Comparison of ENCODE assay signal across 21 mouse cellular contexts in genomic region chr8:125667248-125667647, GRCm38 (mm10). TPM values are rescaled to one million over a fixed set of nuclear protein-coding genes. Genes with fewer than 3 reads are reported as not detected.
A peak's percentile ranks its signal among the peaks of the same experiment; 100 is the strongest.
DNase-seq lines count a peak whose midpoint lies in the region; ATAC-seq and TF ChIP-seq lines count a peak whose summit lies in the region.
"Had no signal": no experiment of that assay in that cellular context is flagged by ENCODE, and none has a peak within 500 bp of the region (broad histone marks: within the 10 kb centered on the region; RNA-seq: fewer than 3 reads in every experiment).

No protein-coding gene starts in this region.

- ATAC-seq in heart, postnatal 0 days (ENCODE audit: insufficient read depth, low read depth), result no peak
- ATAC-seq in intestine, embryonic 15.5 days, result no peak
- ATAC-seq: forebrain, postnatal 0 days had no signal

- no peak for TF ChIP-seq CTCF in heart, adult 2 months (IDR thresholded peaks at IDR 0.05)
- no peak for TF ChIP-seq CTCF in heart, postnatal 0 days (IDR thresholded peaks at IDR 0.05; ENCODE audit: low read depth)

- WGBS in heart, adult 2 months, result 79% methylated on average over 2 of the region's 2 CpGs
- 46% methylated on average over 2 of the region's 2 CpGs for WGBS in heart, postnatal 0 days
- WGBS in intestine, embryonic 15.5 days, result 73% methylated on average over 2 of the region's 2 CpGs

- no peak overlapping the region for H3K4me2 ChIP-seq in heart, postnatal 0 days (ENCODE audit: low read depth, low read length)
- H3K4me2 ChIP-seq in intestine, embryonic 15.5 days (replicated peaks), result no peak overlapping the region
- H3K4me2 ChIP-seq: embryonic facial prominence, embryonic 13.5 days; liver, embryonic 11.5 days; midbrain, embryonic 11.5 days; neural tube, embryonic 13.5 days had no signal

- no peak overlapping the region for H3K9ac ChIP-seq in heart, adult 2 months (ENCODE audit: low read depth, low read length)
- H3K9ac ChIP-seq in heart, postnatal 0 days (replicated peaks; ENCODE audit: low read depth, low read length), result no peak overlapping the region
- no peak overlapping the region for H3K9ac ChIP-seq in intestine, embryonic 15.5 days
- H3K9ac ChIP-seq: embryonic facial prominence, embryonic 13.5 days; forebrain, postnatal 0 days; neural tube, embryonic 13.5 days had no signal

- peak overlapping the region; percentile 94 for H3K27ac ChIP-seq in heart, adult 2 months
- H3K27ac ChIP-seq in heart, postnatal 0 days (ENCODE audit: low read depth), result peak overlapping the region; percentile 88; the same call in 1 of the 2 replicates
- H3K27ac ChIP-seq in intestine, embryonic 15.5 days, result no peak overlapping the region
- H3K27ac ChIP-seq: embryonic facial prominence, embryonic 13.5 days; hindbrain, embryonic 10.5 days; left cerebral cortex, adult 2 months; limb, embryonic 10.5 days; neural tube, embryonic 13.5 days had no signal

- peaks cover 12% of the 10 kb centered on the region for H3K4me1 ChIP-seq in heart, adult 2 months (ENCODE audit: control insufficient read depth, insufficient read depth, low read length)
- peaks cover 25% of the 10 kb centered on the region for H3K4me1 ChIP-seq in heart, postnatal 0 days (ENCODE audit: control insufficient read depth, insufficient read depth)
- H3K4me1 ChIP-seq in intestine, embryonic 15.5 days (replicated peaks), result peaks cover 8% of the 10 kb centered on the region

- H3K9me3 ChIP-seq in heart, postnatal 0 days (replicated peaks; ENCODE audit: control insufficient read depth, low read length), result peaks cover 12% of the 10 kb centered on the region
- peaks cover 12% of the 10 kb centered on the region; the same call in 1 of the 2 replicates for H3K9me3 ChIP-seq in intestine, embryonic 15.5 days

- no peak overlapping the region for H3K4me3 ChIP-seq in heart, adult 2 months
- no peak overlapping the region for H3K4me3 ChIP-seq in heart, postnatal 0 days (ENCODE audit: low read depth, low read length)
- no peak overlapping the region for H3K4me3 ChIP-seq in intestine, embryonic 15.5 days (replicated peaks)
- H3K4me3 ChIP-seq: embryonic facial prominence, embryonic 13.5 days; hindbrain, embryonic 10.5 days; left cerebral cortex, adult 2 months; limb, embryonic 10.5 days; neural tube, embryonic 13.5 days had no signal

- no peaks in the 10 kb centered on the region for H3K79me2 ChIP-seq in heart, adult 2 months (replicated peaks; ENCODE audit: control insufficient read depth, insufficient read depth, low read length)

- no peaks in the 10 kb centered on the region for H3K27me3 ChIP-seq in heart, adult 2 months (ENCODE audit: control insufficient read depth, insufficient read depth, low read length)
- no peaks in the 10 kb centered on the region for H3K27me3 ChIP-seq in heart, postnatal 0 days (ENCODE audit: control insufficient read depth, insufficient read depth, low read length)
- H3K27me3 ChIP-seq in intestine, embryonic 15.5 days (replicated peaks), result no peaks in the 10 kb centered on the region
- H3K27me3 ChIP-seq: embryonic facial prominence, embryonic 13.5 days had no signal

- TF ChIP-seq EP300 in heart, adult 2 months (IDR thresholded peaks at IDR 0.05; ENCODE audit: insufficient read depth, low read depth, low read length), result no peak
- no peak for TF ChIP-seq EP300 in heart, postnatal 0 days (IDR thresholded peaks at IDR 0.05; ENCODE audit: low read depth)

- no peak for DNase-seq in heart, adult 2 months
- no peak for DNase-seq in heart, adult 18-20 months
- no peak for DNase-seq in heart, postnatal 0 days (ENCODE audit: low spot score)
- no peak for DNase-seq in heart, adult 11 months
- peak; percentile 28 to 60 for DNase-seq in CD8-positive naive resting alpha-beta T cell, adult 2 months (ENCODE audit: low read depth in 2 of 2, low spot score in 2 of 2)
- peak; percentile 74 for DNase-seq in thymus, postnatal 0 days (ENCODE audit: low spot score)
- DNase-seq in testis, postnatal 10 days (ENCODE audit: low spot score), result no peak
- DNase-seq: adrenal gland, postnatal 36 days; cerebellum, adult 2 months; forebrain, postnatal 0 days; kidney, adult 18-20 months; kidney, postnatal 14 days; spleen, adult 18-20 months had no signal

- H3K36me3 ChIP-seq in heart, adult 2 months (ENCODE audit: control insufficient read depth, insufficient read depth, low read length), result no peaks in the 10 kb centered on the region
- H3K36me3 ChIP-seq in heart, postnatal 0 days (replicated peaks; ENCODE audit: control insufficient read depth, insufficient read depth, low read length), result no peaks in the 10 kb centered on the region; the same call in 1 of the 2 replicates
- H3K36me3 ChIP-seq in intestine, embryonic 15.5 days, result peaks cover 10% of the 10 kb centered on the region; the same call in 1 of the 2 replicates

- intact Hi-C loops in heart, adult 2 months (cut with DNase I), result loop anchor here (5.0 to 10.0 kb wide), 2 partner anchors 95 to 342 kb away; no protein-coding TSS in a partner anchor

- no peak for TF ChIP-seq POLR2A in heart, adult 2 months (IDR thresholded peaks at IDR 0.05; ENCODE audit: insufficient read depth, low read depth, low read length)

RNA-seq across cellular contexts. Expression of gene Map10, which starts 2.4 kb away (rescaled TPM):
- 1 to 10 TPM; 4.9 to 5.9 TPM for total RNA-seq in heart, adult 2 months (2021)
- 1.5 and 2.6 TPM in 2 replicates for polyA plus RNA-seq in heart, adult 2 months (2012; rRNA removed)
- 1 to 10 TPM; 4.5 to 5.1 TPM for total RNA-seq in heart, adult 18-20 months (2021)
- 5.5 and 12.6 TPM in 2 replicates for total RNA-seq in heart, postnatal 0 days (2014; rRNA removed; ENCODE audit: low replicate concordance)
- 4.1 and 4.5 TPM in 2 replicates for polyA plus RNA-seq in heart, postnatal 0 days (2015; fragmentation: Nextera tagmentation; extraction: Ambion mirVana)
- polyA plus RNA-seq in thymus, postnatal 0 days (2015; fragmentation: Nextera tagmentation; extraction: Ambion mirVana), result 2.5 and 3.5 TPM in 2 replicates
- 4.7 and 4.9 TPM in 2 replicates for polyA plus RNA-seq in intestine, embryonic 15.5 days (2015; fragmentation: Nextera tagmentation; extraction: Ambion mirVana)

Comparison
In these comparisons a context has a peak if more than half of its experiments do, and no peak if none do; other contexts are left out.
1. DNase-seq: peak in CD8-positive naive resting alpha-beta T cell, adult 2 months (2 of 2) and thymus, postnatal 0 days (single experiment); none in heart, adult 2 months (0 of 2), heart, adult 18-20 months (0 of 2), heart, postnatal 0 days (single experiment), heart, adult 11 months (single experiment) and testis, postnatal 10 days (single experiment).